Mouse (Mus musculus): ENCODE measurements around the gene Art1. TPM values are rescaled to one million over a fixed set of nuclear protein-coding genes. Genes with fewer than 3 reads are reported as not detected.

Art1 gene
- polyA plus RNA-seq, 1 experiment from 2014 or later, result 0.14 TPM

GRCm38 (mm10) chr7:102137898-102138297 is 36.4 kb downstream of the Art1 start:
- DNase-seq (ENCODE audit: low spot score), result no peak
- TF ChIP-seq CTCF (IDR thresholded peaks at IDR 0.05), result no peak
- TF ChIP-seq EP300 (IDR thresholded peaks at IDR 0.05), result no peak

GRCm38 (mm10) chr7:102153691-102154090 is 52.1 kb downstream of the Art1 start:
- Histone ChIP-seq H3K4me1 (ENCODE audit: insufficient read depth, low read depth, low read length) (no peaks in the 10 kb centered on the region), H3K9me3 (ENCODE audit: low read length) (no peaks in the 10 kb centered on the region), H3K36me3 (ENCODE audit: insufficient read depth, low read length) (peaks cover 15% of the 10 kb centered on the region), H3K4me3 (ENCODE audit: low read depth, low read length) (no peak overlapping the region), H3K27me3 (replicated peaks; ENCODE audit: insufficient read depth, low read length) (no peaks in the 10 kb centered on the region), H3K9ac (replicated peaks; ENCODE audit: low read depth) (no peak overlapping the region), H3K4me2 (replicated peaks; ENCODE audit: low read depth, low read length) (no peak overlapping the region), H3K27ac (ENCODE audit: low read length) (no peak overlapping the region)
- DNase-seq (ENCODE audit: low spot score), result peak; percentile 7
- WGBS, result 89% methylated on average over 5 of the region's 5 CpGs
- TF ChIP-seq EP300 (IDR thresholded peaks at IDR 0.05) (no peak), CTCF (IDR thresholded peaks at IDR 0.05) (no peak)
- ATAC-seq, result no peak

More at GRCm38 (mm10) chr7:102137898-102138297, 36.4 kb downstream of the Art1 start:
- Histone ChIP-seq H3K9ac (replicated peaks; ENCODE audit: low read depth) (no peak overlapping the region), H3K9me3 (ENCODE audit: low read length) (no peaks in the 10 kb centered on the region), H3K4me2 (replicated peaks; ENCODE audit: low read depth, low read length) (no peak overlapping the region), H3K4me3 (ENCODE audit: low read depth, low read length) (no peak overlapping the region), H3K4me1 (ENCODE audit: insufficient read depth, low read depth, low read length) (no peaks in the 10 kb centered on the region), H3K36me3 (ENCODE audit: insufficient read depth, low read length) (peaks cover 39% of the 10 kb centered on the region), H3K27me3 (replicated peaks; ENCODE audit: insufficient read depth, low read length) (no peaks in the 10 kb centered on the region), H3K27ac (ENCODE audit: low read length) (no peak overlapping the region)
- 96% methylated on average over 5 of the region's 5 CpGs for WGBS
- no peak for ATAC-seq

Other genes starting within 250 kb of the Art1 start
- gene Folr2, start 244.5 kb upstream of the Art1 start, polyA plus RNA-seq (2015; fragmentation: Nextera tagmentation; extraction: Ambion mirVana), result 0.73 and 0.81 TPM in 2 replicates
- 26.0 and 28.8 TPM in 2 replicates for gene Anapc15, start 238.0 kb upstream of the Art1 start, polyA plus RNA-seq (2015; fragmentation: Nextera tagmentation; extraction: Ambion mirVana)
- gene Folr1, start 231.0 kb upstream of the Art1 start, polyA plus RNA-seq (2015; fragmentation: Nextera tagmentation; extraction: Ambion mirVana), result 0.95 and 2.4 TPM in 2 replicates
- gene Lamtor1, start 195.8 kb upstream of the Art1 start, polyA plus RNA-seq (2015; fragmentation: Nextera tagmentation; extraction: Ambion mirVana), result 131 and 153 TPM in 2 replicates
- gene Tomt, start 195.4 kb upstream of the Art1 start, polyA plus RNA-seq (2015; fragmentation: Nextera tagmentation; extraction: Ambion mirVana), result 0.05 and 0.17 TPM in 2 replicates
- gene Lrrc51, start 167.8 kb upstream of the Art1 start, polyA plus RNA-seq (2015; fragmentation: Nextera tagmentation; extraction: Ambion mirVana), result 41.5 and 46.1 TPM in 2 replicates
- 31.6 and 38.0 TPM in 2 replicates for gene Numa1, start 167.6 kb upstream of the Art1 start, polyA plus RNA-seq (2015; fragmentation: Nextera tagmentation; extraction: Ambion mirVana)
- 2.2 and 2.5 TPM in 2 replicates for gene Il18bp, start 83.1 kb upstream of the Art1 start, polyA plus RNA-seq (2015; fragmentation: Nextera tagmentation; extraction: Ambion mirVana)
- gene Rnf121, start 36.3 kb upstream of the Art1 start, polyA plus RNA-seq (2015; fragmentation: Nextera tagmentation; extraction: Ambion mirVana), result 16.2 and 18.2 TPM in 2 replicates
- gene Xndc1, start 36.2 kb upstream of the Art1 start, polyA plus RNA-seq (2015; fragmentation: Nextera tagmentation; extraction: Ambion mirVana), result 6.2 and 7.8 TPM in 2 replicates
- gene Xntrpc, start 36.0 kb upstream of the Art1 start, polyA plus RNA-seq (2015; fragmentation: Nextera tagmentation; extraction: Ambion mirVana), result 0.29 and 0.30 TPM in 2 replicates
- not detected in 2 replicates for gene Trpc2, start 18.6 kb upstream of the Art1 start, polyA plus RNA-seq (2015; fragmentation: Nextera tagmentation; extraction: Ambion mirVana)
- gene Art5, start 7.7 kb downstream of the Art1 start, polyA plus RNA-seq (2015; fragmentation: Nextera tagmentation; extraction: Ambion mirVana), result 0.38 and 0.68 TPM in 2 replicates
- 0.36 and 1.1 TPM in 2 replicates for gene Chrna10, start 15.1 kb downstream of the Art1 start, polyA plus RNA-seq (2015; fragmentation: Nextera tagmentation; extraction: Ambion mirVana)
- 15.5 and 17.0 TPM in 2 replicates for gene Nup98, start 108.4 kb downstream of the Art1 start, polyA plus RNA-seq (2015; fragmentation: Nextera tagmentation; extraction: Ambion mirVana)
- gene Pgap2, start 108.5 kb downstream of the Art1 start, polyA plus RNA-seq (2015; fragmentation: Nextera tagmentation; extraction: Ambion mirVana), result 109 and 137 TPM in 2 replicates
- 133 and 141 TPM in 2 replicates for gene Rhog, start 154.3 kb downstream of the Art1 start, polyA plus RNA-seq (2015; fragmentation: Nextera tagmentation; extraction: Ambion mirVana)
- gene Stim1, start 166.1 kb downstream of the Art1 start, polyA plus RNA-seq (2015; fragmentation: Nextera tagmentation; extraction: Ambion mirVana), result 18.6 and 19.1 TPM in 2 replicates